Mouse (Mus musculus) left cerebral cortex, postnatal 25 days (tissue): ENCODE measurements around the gene Cilp. TPM values are rescaled to one million over a fixed set of nuclear protein-coding genes. Genes with fewer than 3 reads are reported as not detected.
"Not testable (repeated sequence)": the region's sequence is repeated elsewhere in the genome, so short reads cannot be mapped to it uniquely, and the experiment has no call there.

ENCODE experiments used
- DNase-seq, 2 experiments: peaks; one replicate each; pipeline ENCODE4 v3.0.0; 2022; ENCODE audit warnings: low spot score in 2 of 2, mixed read lengths in 1 of 2
- intact Hi-C: fragments of 180-260 bp; cut with DNase I; formaldehyde crosslinking; loops from one replicate; pipeline ENCODE4 v1.15.1; 2025
- total RNA-seq, 2 experiments: library from RNA; stranded (reverse); gene quantifications; 2 replicates each; pipeline ENCODE4 v1.2.3; 2021

The Cilp gene
- total RNA-seq = under 1 TPM; 0.07 to 0.09 TPM

DNA sequence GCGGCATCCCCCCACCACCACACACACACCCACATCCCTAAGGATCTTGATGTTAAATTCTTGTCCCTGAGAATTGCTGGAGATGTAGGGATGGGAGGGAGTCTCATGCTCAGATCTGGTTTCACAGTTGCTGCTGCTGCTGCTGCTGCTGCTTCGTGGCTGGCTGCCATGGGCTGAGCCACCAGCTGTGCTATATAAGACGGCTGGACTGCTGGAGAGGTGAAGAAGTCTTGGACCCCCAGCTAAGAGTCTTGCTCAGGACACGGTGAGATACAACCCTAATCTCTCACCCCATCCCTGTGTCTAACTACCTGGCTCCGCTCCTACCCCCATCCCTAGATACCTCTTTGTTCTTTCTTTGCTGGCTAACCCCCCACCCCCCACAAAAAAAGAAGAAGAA is at the start of gene Cilp:
Cilp (plus strand) TSS at position 222 of the 400 bp plus-strand sequence.
- DNase-seq = no peak
- intact Hi-C loops = no loop called here

DNA sequence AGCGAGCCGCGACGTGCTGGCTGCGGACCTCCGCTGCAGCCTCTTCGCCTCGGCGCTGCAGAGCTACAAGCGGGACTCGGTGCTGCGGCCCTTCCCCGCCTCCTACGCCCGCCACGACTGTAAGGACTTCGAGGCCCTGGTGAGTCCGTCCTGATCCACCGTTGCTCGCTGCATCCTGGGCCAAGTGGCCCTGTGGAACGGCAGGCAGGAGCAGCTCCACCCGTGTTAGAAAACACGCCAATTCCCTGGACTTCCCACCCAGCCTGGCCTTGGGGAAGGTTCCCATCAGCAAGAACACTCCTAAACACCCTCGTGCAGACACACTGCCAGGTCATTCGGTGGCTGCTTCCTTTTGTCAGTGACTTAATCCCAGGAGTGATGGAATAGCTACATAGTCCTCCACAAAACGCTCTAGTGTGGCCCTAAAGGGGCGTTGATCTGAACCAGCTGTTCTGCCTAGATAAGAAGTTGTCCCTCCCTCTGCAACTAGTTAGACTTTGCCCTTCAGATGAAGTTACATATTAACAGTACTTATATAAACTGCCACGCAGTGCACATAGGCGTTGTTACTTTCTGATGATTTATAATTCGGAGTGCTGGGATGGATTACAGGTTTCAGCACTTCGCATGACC is 49.4 kb upstream of the Cilp start:
- intact Hi-C loops = loop anchor here (1.0 kb wide), 1 partner anchor 14 kb away; no protein-coding TSS in a partner anchor
- DNase-seq = no peak

DNA sequence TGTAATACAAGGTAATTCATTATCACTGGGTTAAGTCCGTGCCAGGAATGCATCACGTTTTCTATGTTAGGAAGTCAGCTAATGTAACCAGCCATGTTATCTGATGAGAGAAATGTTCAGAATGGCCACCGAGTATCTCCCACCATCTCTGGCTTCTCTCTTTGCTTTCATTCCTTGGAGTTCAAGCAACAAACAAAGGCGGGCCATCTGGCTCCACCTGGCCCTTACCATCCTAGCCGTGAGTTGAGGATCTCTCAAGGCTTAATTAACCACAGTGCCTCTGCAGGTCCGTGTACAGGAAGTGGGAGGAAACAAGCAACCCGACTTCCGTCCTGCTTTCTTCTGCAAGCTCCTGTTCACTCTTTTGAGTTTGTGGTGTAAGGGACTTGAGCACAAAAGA is 48.0 kb upstream of the Cilp start:
- DNase-seq = no peak
- intact Hi-C loops = no loop called here

DNA sequence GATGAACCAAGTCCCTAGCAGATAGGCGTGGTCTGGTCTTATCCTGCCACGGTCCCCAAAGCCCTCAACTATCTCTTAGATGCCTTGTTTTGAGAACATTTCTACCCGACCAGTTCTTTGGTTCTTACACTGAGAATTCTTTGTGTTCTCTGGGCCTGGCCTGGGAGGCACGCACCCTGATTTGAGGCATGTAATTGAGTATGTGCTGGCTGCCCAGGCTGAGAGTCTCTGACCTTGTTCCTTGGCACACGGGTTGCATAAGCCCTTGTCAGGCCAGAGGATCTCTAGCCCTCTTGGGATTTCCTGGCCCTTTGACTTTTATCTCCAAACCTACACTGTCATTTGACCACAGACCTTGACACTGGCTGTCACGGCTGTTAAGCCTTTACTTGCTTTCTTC is 47.3 kb upstream of the Cilp start:
- no peak for DNase-seq
- intact Hi-C loops = no loop called here

DNA sequence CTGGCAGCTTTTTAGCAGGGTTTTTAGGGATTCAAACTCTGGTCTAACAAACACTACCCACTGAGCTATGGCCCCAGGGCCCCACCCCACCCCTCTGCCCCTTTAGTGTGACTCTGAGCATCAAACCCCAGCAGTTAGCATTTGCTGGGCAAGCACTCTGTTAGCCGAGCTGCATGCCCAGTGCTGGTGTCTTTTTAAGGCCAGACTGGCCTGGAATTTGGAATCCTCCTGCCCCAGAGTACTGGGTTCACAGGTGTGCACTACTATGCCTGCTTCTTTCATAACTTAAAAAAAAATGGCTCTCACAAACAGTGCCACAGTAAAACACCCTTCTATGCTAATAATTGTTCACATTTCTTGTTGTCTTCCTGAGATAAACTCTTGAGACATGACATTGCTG is 46.1 kb upstream of the Cilp start:
- intact Hi-C loops = no loop called here
- no peak for DNase-seq

DNA sequence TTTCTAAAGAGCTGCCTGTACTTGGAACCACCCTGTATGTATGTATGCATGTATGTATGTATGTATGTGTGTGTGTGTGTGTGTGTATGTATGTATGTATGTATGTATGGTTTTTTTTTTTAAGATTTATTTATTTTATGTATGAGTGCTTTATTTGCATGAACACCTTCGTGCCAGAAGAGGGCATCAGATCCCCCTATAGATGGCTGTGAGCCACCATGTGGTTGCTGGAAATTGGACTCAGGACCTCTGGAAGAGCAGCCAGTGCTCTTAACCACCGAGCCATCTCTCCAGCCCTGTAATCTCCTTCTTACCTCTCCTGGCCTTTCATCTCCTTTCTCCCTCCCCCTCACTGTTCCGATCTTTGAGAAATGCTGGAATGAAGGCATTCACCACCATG is 44.6 kb upstream of the Cilp start:
- intact Hi-C loops, DNase-seq: not testable (repeated sequence)

DNA sequence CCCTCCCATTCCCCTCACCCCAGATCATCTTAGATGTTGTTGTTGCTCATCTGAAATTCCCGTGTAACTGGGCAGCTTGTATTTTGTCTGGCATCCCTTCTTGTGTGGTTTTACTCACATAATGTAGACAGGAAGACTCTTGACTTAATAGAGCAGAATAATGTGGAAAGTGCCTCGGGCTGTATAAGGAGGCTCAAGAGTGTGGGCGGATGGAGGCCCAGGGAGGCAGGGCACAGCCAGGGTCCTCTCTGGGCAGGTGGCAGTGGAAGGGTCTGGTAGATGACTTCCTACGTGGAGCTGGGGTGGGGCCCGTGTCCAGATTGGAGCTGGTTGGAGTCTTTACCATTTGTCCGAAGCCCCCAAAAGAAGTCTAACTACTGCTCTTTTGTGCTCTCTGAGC is 41.1 kb upstream of the Cilp start:
- intact Hi-C loops = loop anchor here (2.0 kb wide), 1 partner anchor 59 kb away; no protein-coding TSS in a partner anchor
- no peak for DNase-seq

DNA sequence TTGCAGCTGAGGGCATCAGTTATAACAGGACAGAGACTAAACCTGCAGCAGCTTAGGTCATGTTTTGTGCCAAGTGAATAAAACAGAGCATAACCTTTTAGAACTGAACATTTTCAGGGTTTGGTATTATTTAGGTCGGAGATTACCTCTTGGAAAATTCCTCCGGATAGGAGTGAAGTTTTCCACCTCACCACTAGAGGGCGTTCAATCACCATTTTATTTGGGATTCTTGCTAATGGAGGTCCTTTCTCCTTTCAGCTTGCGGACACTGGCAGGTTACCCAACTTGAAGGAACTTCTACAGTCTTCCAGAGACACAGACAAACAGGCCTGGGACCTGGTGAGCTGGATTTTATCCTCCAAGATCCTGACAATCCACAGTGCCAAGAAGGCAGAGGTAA is 39.2 kb upstream of the Cilp start:
- intact Hi-C loops = loop anchor here (2.0 kb wide), 1 partner anchor 57 kb away; no protein-coding TSS in a partner anchor
- no peak for DNase-seq

DNA sequence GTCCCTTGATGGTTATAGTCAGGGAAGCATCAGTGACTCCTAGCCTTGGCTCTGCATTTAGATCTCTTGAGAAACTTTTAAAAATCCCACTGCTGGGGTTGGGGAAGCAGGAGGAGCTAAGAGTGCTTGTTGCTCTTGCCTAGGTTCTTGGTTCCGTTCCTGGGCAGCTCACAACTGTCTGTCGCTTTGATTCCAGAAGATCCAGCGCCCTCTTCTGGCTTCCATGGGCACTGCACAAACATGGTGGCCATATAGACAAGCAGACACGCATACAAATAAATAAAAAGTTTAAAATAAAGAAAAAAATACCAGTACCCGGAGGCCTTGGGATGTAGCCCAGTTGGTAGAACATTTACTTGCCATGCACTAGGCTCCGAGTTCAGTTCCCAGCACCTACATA is 34.7 kb upstream of the Cilp start:
- DNase-seq = no peak
- intact Hi-C loops = no loop called here

DNA sequence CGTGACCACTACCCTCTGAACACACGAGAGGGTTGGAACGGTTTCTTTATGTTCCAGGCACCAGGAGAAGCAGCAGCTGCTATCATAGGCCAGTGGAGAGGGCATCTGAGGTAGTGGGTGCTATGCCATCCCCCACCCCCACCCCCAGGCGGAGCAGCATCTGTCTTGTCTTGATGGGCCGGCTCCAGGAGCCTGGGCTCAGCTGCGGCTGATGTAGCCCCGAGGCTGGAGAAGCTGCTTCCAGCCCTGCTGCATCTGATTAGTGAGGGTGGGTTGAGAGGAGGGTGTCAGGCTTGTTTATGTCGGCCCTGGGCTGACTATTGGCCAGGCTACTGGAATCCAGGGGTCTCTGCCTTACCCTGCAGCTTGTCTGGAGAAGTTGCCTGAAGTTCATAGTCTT is 33.7 kb upstream of the Cilp start:
- intact Hi-C loops = no loop called here
- DNase-seq = no peak

DNA sequence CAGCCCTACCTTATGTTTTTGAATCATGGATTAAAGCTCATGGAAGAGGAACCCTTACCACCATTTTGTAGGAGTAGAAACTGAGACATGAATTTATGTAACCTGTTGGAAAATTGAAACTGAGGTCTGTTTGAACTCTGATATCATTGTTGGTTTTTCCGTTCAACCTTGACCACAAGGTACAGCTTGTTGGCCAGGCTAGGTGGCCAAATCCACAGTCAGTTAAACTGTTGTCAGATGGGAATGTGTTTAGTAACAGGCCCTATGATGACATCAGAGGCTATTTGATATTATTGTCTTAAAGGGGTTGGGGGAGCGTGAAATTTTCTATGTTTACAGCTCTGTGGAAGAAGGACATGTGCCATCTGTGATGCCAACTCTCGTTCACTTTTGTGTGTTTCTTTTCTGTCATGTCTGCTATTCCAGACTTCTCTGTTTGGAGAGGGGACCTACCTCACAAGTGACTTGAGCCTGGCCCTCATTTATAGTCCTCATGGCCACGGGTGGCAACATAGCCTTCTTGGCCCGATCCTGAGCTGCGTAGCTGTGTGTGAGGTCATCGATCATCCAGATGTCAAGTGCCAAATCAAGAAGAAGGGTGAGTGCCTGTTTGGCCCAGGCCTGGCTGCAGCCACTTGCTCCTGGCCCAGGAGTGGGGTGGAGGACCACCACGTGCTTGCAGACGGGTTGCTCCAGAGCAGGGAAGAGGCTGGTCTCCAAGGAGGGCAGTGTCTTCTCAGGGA is 31.6 kb upstream of the Cilp start:
- DNase-seq = no peak
- intact Hi-C loops = no loop called here

DNA sequence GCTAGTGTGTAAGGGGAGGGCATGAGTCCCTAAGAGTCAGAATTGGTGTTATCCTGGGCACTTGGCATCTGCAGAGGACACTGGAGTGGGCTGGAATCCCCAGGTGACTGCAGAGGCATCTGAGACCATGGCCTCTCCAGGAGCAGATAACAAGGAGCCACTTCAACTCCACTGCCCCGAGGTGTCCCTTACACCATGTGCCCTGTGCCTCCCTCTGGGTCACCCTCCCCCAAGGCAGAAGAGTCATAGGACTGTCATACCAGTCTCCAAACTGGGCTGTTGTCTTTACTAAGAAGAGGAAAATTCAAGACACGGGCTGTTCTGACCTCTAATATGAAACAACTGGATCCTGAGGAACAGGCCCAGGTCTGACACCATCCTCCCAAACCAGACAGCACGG is 30.2 kb upstream of the Cilp start:
- intact Hi-C loops = no loop called here
- no peak for DNase-seq

DNA sequence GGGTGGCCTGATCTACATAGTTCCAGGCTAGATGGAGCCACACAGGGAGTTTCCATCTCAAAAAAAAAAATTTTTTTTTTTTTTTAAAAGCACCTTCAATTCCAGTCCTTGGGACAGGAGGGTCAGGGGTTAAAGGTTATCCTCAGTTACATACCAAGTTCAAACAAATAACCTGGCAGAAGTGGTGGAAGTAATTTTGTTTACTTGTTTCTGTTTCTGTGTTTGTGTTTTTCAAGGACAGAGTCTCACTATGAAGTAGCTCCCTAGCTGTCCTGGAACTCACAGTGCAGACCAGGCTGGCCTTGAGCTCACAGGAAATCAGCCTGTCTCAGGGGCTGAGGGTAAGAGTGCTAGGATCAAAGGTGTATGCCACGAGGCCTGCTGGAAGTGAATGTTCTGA is 29.4 kb upstream of the Cilp start:
- DNase-seq = no peak
- intact Hi-C loops = no loop called here

DNA sequence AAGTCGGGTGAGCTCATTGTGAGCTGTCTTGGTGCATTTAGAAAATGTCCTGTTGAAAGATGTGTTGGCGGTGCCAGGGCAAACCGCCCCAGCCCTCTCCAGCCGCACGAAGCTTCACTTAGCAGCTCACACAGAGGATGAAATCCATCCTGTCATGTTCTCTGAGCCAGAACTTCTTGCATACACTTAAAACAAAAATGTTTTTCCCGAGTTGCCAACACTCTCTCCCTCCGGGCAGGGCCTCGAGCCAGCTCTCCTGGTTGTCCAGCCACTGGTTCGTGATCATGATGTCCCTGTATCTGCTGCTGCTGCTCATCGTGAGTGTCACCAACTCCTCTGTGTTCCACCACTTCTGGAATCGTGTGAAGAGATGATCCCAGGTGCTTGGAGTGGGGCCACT is 27.4 kb upstream of the Cilp start:
- intact Hi-C loops = no loop called here
- peak in 1 of 2 experiments; percentile 23 for DNase-seq

DNA sequence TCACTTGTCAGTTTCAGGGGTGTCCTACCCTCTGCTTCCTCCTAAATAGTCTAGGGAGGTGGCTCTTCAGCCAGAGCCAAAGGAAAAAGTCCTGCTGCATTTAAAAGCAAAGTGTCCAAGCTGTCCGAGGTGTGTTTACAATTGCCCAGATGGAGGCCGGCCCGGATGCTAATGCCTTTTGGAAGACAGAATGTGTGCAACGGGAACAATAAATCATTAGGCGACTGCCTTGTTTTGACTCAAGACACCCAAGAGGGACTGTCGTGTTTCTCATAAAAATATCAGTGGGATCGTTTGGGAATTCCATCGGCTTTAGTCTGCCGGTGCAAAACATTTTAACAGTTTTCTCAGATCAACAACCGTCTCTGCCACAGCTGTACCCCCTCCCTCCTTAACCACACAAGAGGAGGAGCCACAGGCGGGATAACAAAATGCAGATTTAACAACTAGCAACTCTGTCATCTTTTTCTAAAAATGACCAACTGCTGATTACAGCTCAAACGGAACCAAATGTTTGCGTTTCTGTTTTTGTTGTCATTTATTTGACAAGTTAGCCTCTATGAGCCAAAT is 26.7 kb upstream of the Cilp start:
- DNase-seq = no peak
- intact Hi-C loops = no loop called here

DNA sequence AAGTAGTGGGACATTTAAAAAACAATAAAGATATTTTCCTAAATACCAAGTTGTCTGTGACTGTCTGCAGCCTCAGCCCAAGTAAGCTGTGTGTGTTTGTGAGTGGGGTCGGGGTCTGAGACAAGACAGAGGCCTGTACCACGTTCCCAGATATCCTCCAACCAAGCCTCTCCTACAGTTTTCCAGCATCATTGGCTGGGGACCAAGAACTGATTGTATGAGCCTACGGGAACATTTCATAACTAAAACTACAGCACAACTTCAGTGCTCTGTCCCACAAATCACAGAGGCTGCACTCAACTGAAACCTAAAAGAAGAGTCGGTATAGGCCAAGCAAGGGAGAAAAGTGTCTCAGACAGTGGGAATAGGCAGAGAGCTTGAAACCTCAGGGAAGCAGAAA is 25.8 kb upstream of the Cilp start:
- DNase-seq = no peak
- intact Hi-C loops = no loop called here

DNA sequence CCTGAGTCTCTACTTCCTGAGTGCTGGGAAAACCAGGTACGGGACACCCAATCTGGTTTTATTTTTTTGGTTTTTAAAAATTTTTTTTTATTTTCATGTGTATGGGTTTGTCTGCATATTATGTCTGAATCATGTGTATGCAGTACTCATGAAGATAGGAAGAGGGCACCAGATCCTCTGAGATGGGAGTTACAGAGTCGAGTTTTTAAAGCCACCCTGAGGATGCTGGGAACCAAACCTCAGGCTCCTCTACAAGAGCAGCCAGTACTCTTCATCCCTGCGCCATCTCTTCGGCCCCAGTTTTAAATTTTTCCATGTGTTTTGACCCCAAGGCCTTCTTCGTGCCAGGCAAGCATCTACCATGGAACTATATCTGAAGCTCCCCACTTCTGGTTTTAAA is 25.2 kb upstream of the Cilp start:
- DNase-seq = no peak
- intact Hi-C loops = no loop called here

DNA sequence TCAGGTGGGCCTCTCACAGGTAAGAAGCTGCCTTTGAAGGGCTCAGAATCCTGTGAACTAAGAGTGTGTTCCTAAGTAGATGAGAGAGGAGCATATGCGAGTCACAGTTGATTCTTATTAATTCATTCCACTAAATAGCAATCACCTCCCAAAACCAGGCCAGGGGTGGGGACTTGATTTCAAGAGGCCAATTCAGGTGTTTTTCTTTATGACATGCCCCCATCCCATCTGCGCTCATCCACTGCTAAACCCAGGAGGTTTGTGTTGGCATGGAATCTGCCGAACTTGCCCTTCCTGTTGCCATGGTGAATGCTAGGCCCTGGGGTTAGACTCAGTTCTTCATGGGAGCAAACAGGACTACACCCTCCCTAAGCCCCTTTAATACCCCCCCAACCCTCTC is 24.4 kb upstream of the Cilp start:
- intact Hi-C loops = no loop called here
- no peak for DNase-seq

DNA sequence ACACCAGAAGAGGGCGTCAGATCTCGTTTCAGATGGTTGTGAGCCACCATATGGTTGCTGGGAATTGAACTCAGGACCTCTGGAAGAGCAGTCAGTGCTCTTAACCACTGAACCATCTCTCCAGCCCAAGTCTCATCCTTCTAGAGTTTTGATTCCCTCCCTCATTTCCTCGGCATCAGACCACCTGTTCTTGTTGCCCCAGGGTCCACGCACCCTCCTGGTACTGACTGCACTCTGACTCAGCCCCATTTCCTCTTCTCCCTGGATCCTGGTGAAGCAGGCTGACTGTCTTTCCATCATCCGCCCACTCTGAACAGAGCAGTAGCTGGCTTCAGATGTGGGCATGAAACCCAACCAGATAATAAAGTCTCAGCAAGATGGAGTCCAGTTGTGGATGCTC is 23.0 kb upstream of the Cilp start:
- DNase-seq = no peak
- intact Hi-C loops = no loop called here

DNA sequence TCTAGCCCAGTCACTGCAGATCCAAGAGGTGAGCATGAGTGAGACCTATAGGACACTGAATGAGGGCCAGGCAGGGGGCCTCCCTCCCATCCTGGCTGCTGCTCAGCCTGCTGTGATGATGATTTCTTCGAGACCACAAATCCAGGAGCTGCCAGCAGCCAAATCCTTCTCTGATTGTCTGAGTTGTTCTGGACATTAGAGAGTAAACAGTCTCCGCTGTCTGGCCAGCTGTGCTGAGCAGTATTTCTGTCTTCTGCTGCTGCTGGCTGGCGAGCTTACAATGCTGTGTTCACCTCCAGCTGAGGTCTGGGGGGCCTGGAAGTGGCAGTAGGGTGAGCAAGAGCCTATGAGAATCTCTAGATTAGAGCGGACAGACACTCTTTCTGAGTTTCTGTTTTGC is 21.7 kb upstream of the Cilp start:
- intact Hi-C loops = no loop called here

More for the DNA sequence above, 21.7 kb upstream of the Cilp start:
- DNase-seq = no peak
